Mouse (Mus musculus) MEL (cell line): ENCODE data around the gene Entr1. TPM values are rescaled to one million over a fixed set of nuclear protein-coding genes. Genes with fewer than 3 reads are reported as not detected.

Experiments
- DNase-seq: peaks from one replicate; pipeline ENCODE4 v3.0.0; 2011; ENCODE audit warnings: low read depth, low spot score
- H3K27ac ChIP-seq: 2 replicates; pipeline ENCODE4 v1.5.1; 2012; ENCODE audit warnings: low read depth, mild to moderate bottlenecking, control low read depth, low read length, moderate library complexity; ENCODE audit not compliant: control insufficient read depth
- H3K27me3 ChIP-seq, 2 experiments: fragments of 150-350 bp in 1 of 2; sonication (generic) in 1 of 2; 2 replicates each; pipeline ENCODE4 v1.6.1; 2012; ENCODE audit warnings: low read length in 2 of 2, mild to moderate bottlenecking in 2 of 2, improper control_type of control experiment in 1 of 2, moderate library complexity in 1 of 2; ENCODE audit not compliant: insufficient read depth in 2 of 2, control insufficient read depth in 1 of 2
- H3K36me3 ChIP-seq, 2 experiments: 2 replicates each; pipeline ENCODE4 v1.6.1; 2012 to 2014; ENCODE audit warnings: low read length in 2 of 2, improper control_type of control experiment in 1 of 2, inconsistent platforms in 1 of 2, mild to moderate bottlenecking in 1 of 2; ENCODE audit not compliant: insufficient read depth in 2 of 2, control insufficient read depth in 1 of 2
- H3K4me1 ChIP-seq, 2 experiments: fragments of 150-350 bp in 1 of 2; sonication (generic) in 1 of 2; 2 replicates each; pipeline ENCODE4 v1.6.1; 2012; ENCODE audit warnings: low read length in 2 of 2, improper control_type of control experiment in 1 of 2, mild to moderate bottlenecking in 1 of 2; ENCODE audit not compliant: insufficient read depth in 2 of 2, control insufficient read depth in 1 of 2
- H3K4me3 ChIP-seq, 2 experiments: fragments of 150-350 bp in 1 of 2; sonication (generic) in 1 of 2; 2 replicates each; pipeline ENCODE4 v1.5.1; 2012; ENCODE audit warnings: low read depth in 2 of 2, low read length in 2 of 2, mild to moderate bottlenecking in 2 of 2, moderate library complexity in 2 of 2, control low read depth in 1 of 2, improper control_type of control experiment in 1 of 2; ENCODE audit not compliant: control insufficient read depth in 1 of 2, insufficient read depth in 1 of 2
- H3K79me2 ChIP-seq: 2 replicates; pipeline ENCODE4 v1.6.1; 2012; ENCODE audit warnings: mild to moderate bottlenecking, low read length, moderate library complexity; ENCODE audit not compliant: control insufficient read depth, poor library complexity, insufficient read depth
- H3K9ac ChIP-seq: 2 replicates; pipeline ENCODE4 v1.6.1; 2012; ENCODE audit warnings: low read depth, mild to moderate bottlenecking, control low read depth, low read length, moderate library complexity; ENCODE audit not compliant: control insufficient read depth, poor library complexity, severe bottlenecking
- H3K9me3 ChIP-seq: fragments of 150-350 bp; sonication (generic); replicated peaks from 2 replicates; pipeline ENCODE4 v1.6.1; 2012; ENCODE audit warnings: mild to moderate bottlenecking, low read length, improper control_type of control experiment, moderate library complexity; ENCODE audit not compliant: insufficient read depth
- BHLHE40 ChIP-seq: IDR thresholded peaks from 2 replicates; pipeline ENCODE4 v1.6.1; 2012; ENCODE audit warnings: low read depth, mild to moderate bottlenecking, inconsistent platforms, low read length, improper control_type of control experiment, borderline replicate concordance
- CHD2 ChIP-seq: IDR thresholded peaks from 2 replicates; pipeline ENCODE4 v1.6.1; 2011; ENCODE audit warnings: low read length, improper control_type of control experiment
- E2F4 ChIP-seq: IDR thresholded peaks from 2 replicates; pipeline ENCODE4 v1.6.1; 2011; ENCODE audit warnings: low read depth, low read length, improper control_type of control experiment, borderline replicate concordance
- ETS1 ChIP-seq: IDR thresholded peaks from 2 replicates; pipeline ENCODE4 v1.6.1; 2012; ENCODE audit warnings: low read depth, mild to moderate bottlenecking, inconsistent platforms, low read length, improper control_type of control experiment, moderate library complexity
- MAFK ChIP-seq: IDR thresholded peaks from 2 replicates; pipeline ENCODE4 v1.6.1; 2011; ENCODE audit warnings: low read depth, mild to moderate bottlenecking, low read length, improper control_type of control experiment, borderline replicate concordance
- MXI1 ChIP-seq: IDR thresholded peaks from 2 replicates; pipeline ENCODE4 v1.6.1; 2011; ENCODE audit warnings: mild to moderate bottlenecking, low read depth, low read length, improper control_type of control experiment
- MYB ChIP-seq: IDR thresholded peaks from 2 replicates; pipeline ENCODE4 v1.6.1; 2011; ENCODE audit warnings: mild to moderate bottlenecking, low read depth, low read length, improper control_type of control experiment
- SMC3 ChIP-seq: IDR thresholded peaks from 2 replicates; pipeline ENCODE4 v1.6.1; 2011; ENCODE audit warnings: low read depth, low read length, improper control_type of control experiment
- TCF12 ChIP-seq: IDR thresholded peaks from 2 replicates; pipeline ENCODE4 v1.6.1; 2014; ENCODE audit warnings: low read depth, mild to moderate bottlenecking, inconsistent platforms, low read length, improper control_type of control experiment, moderate library complexity
- ZKSCAN1 ChIP-seq: IDR thresholded peaks from 2 replicates; pipeline ENCODE4 v1.6.1; 2012; ENCODE audit warnings: low read depth, mild to moderate bottlenecking, inconsistent platforms, low read length, improper control_type of control experiment, moderate library complexity
- polyA plus RNA-seq, 2 experiments: library from polyadenylated mRNA; stranded (reverse) in 1 of 2; unstranded in 1 of 2; fragments of >175 nt in 1 of 2; fragments of >200 nt in 1 of 2; gene quantifications; 2 replicates each; pipeline versions ENCODE4 v1.2.1 to v1.2.4; 2012; ENCODE audit warnings: low replicate concordance in 2 of 2, low read depth in 1 of 2; ENCODE audit not compliant: insufficient read length in 2 of 2, insufficient read depth in 1 of 2, missing spikeins in 1 of 2
- total RNA-seq: library from RNA; depleted of rRNA; stranded (reverse); fragments of 300-350 nt; gene quantifications from 2 replicates; pipeline ENCODE4 v1.2.3, GENCODE M21; 2012; rRNA removed

The Entr1 gene
- total and polyA plus RNA-seq, 3 experiments, result 63.6 to 71.1 TPM; not detected in 1

GRCm38 (mm10) chr2:26338302-26339203 is 50.6 kb downstream of the Entr1 start:
- H3K27me3 ChIP-seq, result no peaks in the 10 kb centered on the region
- no peak overlapping the region for H3K9ac ChIP-seq
- no peak overlapping the region for H3K27ac ChIP-seq
- DNase-seq, result no peak
- TF ChIP-seq E2F4 (no peak), ETS1 (no peak), CHD2 (no peak), MXI1 (no peak), BHLHE40 (no peak), MAFK (no peak), SMC3 (no peak), MYB (no peak), ZKSCAN1 (no peak), TCF12 (no peak)
- TF ChIP-seq, all 39 proteins: peak for 0
- H3K36me3 ChIP-seq, result no peaks in the 10 kb centered on the region
- H3K4me1 ChIP-seq, result peaks cover 0 to 12% of the 10 kb centered on the region in 2 experiments; a peak in 2 of 4 replicates
- no peak overlapping the region for H3K4me3 ChIP-seq
- no peaks in the 10 kb centered on the region for H3K9me3 ChIP-seq
- H3K79me2 ChIP-seq, result no peaks in the 10 kb centered on the region

Other genes with a start within 250 kb of the Entr1 start
- not detected in 2 replicates for gene Lhx3, start 181.0 kb downstream of the Entr1 start, total RNA-seq
- not detected for gene Lhx3, start 181.0 kb downstream of the Entr1 start, polyA plus RNA-seq
- gene Qsox2, start 151.8 kb downstream of the Entr1 start, total RNA-seq, result 13.4 and 17.0 TPM in 2 replicates
- 10 to 100 TPM in 1 of 2 experiments, not detected in 1; 12.1 TPM for gene Qsox2, start 151.8 kb downstream of the Entr1 start, polyA plus RNA-seq
- gene Ccdc187, start 94.8 kb downstream of the Entr1 start, total RNA-seq, result not detected in 2 replicates
- gene Ccdc187, start 94.8 kb downstream of the Entr1 start, polyA plus RNA-seq, result not detected
- 1.4 and 1.7 TPM in 2 replicates for gene Gpsm1, start 73.8 kb downstream of the Entr1 start, total RNA-seq
- 1 to 10 TPM in 1 of 2 experiments, not detected in 1; 6.9 TPM for gene Gpsm1, start 73.8 kb downstream of the Entr1 start, polyA plus RNA-seq
- 17.4 and 21.8 TPM in 2 replicates for gene Dnlz, start 37.2 kb downstream of the Entr1 start, total RNA-seq
- gene Dnlz, start 37.2 kb downstream of the Entr1 start, polyA plus RNA-seq, result 10 to 100 TPM in 1 of 2 experiments, not detected in 1; 27.7 TPM
- 0.16 and 0.35 TPM in 2 replicates for gene Card9, start 28.4 kb downstream of the Entr1 start, total RNA-seq
- gene Card9, start 28.4 kb downstream of the Entr1 start, polyA plus RNA-seq, result under 1 TPM in 1 of 2 experiments, not detected in 1; 0.72 TPM
- 40.3 and 49.3 TPM in 2 replicates for gene Snapc4, start 8.7 kb downstream of the Entr1 start, total RNA-seq
- 10 to 100 TPM in 1 of 2 experiments, not detected in 1; 57.6 TPM for gene Snapc4, start 8.7 kb downstream of the Entr1 start, polyA plus RNA-seq
- gene Pmpca, start within 50 bp of the Entr1 start, total RNA-seq, result 87.6 and 96.5 TPM in 2 replicates
- gene Pmpca, start within 50 bp of the Entr1 start, polyA plus RNA-seq, result 100 to 1,000 TPM in 1 of 2 experiments, 10 to 100 TPM in 1; 46.4 to 166 TPM
- 9.6 and 11.2 TPM in 2 replicates for gene Inpp5e, start 19.9 kb upstream of the Entr1 start, total RNA-seq
- gene Inpp5e, start 19.9 kb upstream of the Entr1 start, polyA plus RNA-seq, result 10 to 100 TPM in 1 of 2 experiments, not detected in 1; 17.5 TPM
- 20.3 and 21.4 TPM in 2 replicates for gene Sec16a, start 55.9 kb upstream of the Entr1 start, total RNA-seq
- 10 to 100 TPM in 1 of 2 experiments, not detected in 1; 38.0 TPM for gene Sec16a, start 55.9 kb upstream of the Entr1 start, polyA plus RNA-seq
- gene Notch1, start 127.3 kb upstream of the Entr1 start, total RNA-seq, result 0.39 TPM in 1 of 2 replicates, not detected in the other
- gene Notch1, start 127.3 kb upstream of the Entr1 start, polyA plus RNA-seq, result under 1 TPM in 1 of 2 experiments, not detected in 1; 0.06 TPM
- 73.9 and 95.4 TPM in 2 replicates for gene Egfl7, start 190.7 kb upstream of the Entr1 start, total RNA-seq
- 100 to 1,000 TPM in 1 of 2 experiments, not detected in 1; 125 TPM for gene Egfl7, start 190.7 kb upstream of the Entr1 start, polyA plus RNA-seq
- gene Gm20532, start 197.3 kb upstream of the Entr1 start, total RNA-seq, result 0.15 TPM in 1 of 2 replicates, not detected in the other
- gene Gm20532, start 197.3 kb upstream of the Entr1 start, polyA plus RNA-seq, result not detected
- 21.0 and 22.3 TPM in 2 replicates for gene Agpat2, start 215.1 kb upstream of the Entr1 start, total RNA-seq
- gene Agpat2, start 215.1 kb upstream of the Entr1 start, polyA plus RNA-seq, result 10 to 100 TPM in 1 of 2 experiments, not detected in 1; 42.4 TPM
- 0.33 and 0.42 TPM in 2 replicates for gene Fam69b, start 239.1 kb upstream of the Entr1 start, total RNA-seq
- gene Fam69b, start 239.1 kb upstream of the Entr1 start, polyA plus RNA-seq, result under 1 TPM in 1 of 2 experiments, not detected in 1; 0.67 TPM